Mouse (Mus musculus) hematopoietic stem cell, adult 5-6 weeks (primary cell): ENCODE data around the gene Hspg2. TPM values are rescaled to one million over a fixed set of nuclear protein-coding genes. Genes with fewer than 3 reads are reported as not detected.

ENCODE experiments used
- ATAC-seq, 2 experiments: fragments of 125-278 bp in 1 of 2; replicated peaks in 1 of 2; 2 replicates each; pipeline ENCODE4 v1.8.0; 2016 to 2017; ENCODE audit warnings: inconsistent platforms in 2 of 2, mild to moderate bottlenecking in 2 of 2, moderate number of reproducible peaks in 2 of 2, low read depth in 1 of 2, moderate TSS enrichment in 1 of 2; ENCODE audit not compliant: low FRiP score in 2 of 2, poor library complexity in 2 of 2, severe bottlenecking in 2 of 2, insufficient read depth in 1 of 2, low TSS enrichment in 1 of 2
- total RNA-seq: library from RNA; stranded (forward); fragments of 172-1452, 232-1000 nt; gene quantifications from 2 replicates; pipeline ENCODE4 v1.2.3, GENCODE M21; 2017

Gene Hspg2
- total RNA-seq, 1 experiment from 2014 or later, result not detected

DNA sequence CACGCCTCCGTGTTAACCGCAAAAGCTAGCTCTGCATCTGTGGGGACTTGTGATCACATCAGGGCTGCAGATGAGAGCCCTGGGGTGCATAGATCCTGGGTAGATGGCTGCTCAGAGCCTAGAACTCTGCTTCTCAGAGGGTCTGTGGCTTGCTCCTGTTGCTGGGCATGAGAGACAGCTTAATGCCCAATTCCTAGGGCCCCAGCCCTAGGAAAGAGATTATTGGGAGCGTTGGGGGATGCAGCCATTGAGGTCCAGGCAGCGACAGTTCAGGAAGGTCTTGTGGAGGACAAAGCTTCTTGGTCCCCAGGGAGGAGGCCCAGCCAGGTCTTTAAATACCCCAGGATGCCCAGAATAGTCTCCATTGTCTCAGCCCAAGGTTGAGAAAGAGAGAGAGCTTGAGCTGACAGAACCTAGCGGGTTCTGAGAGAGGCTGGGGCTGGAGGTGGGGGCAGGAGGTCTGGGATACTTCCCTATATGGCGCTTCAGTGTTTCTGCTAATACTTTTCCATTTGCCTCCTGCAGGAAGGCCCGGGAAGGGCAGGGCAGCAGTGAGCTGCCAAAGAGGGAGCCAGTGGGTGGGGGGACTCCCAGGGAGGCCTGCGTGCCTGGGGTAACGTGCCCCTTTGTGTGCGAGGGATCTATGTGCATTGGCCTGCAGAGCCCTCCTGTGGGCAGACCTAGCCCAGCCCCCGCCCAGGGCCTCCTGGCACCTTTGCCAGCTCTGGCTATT lies 20.2 kb downstream of the Hspg2 start:
- peak; percentile 5 to 25; a peak in 1 of 4 replicates for ATAC-seq

DNA sequence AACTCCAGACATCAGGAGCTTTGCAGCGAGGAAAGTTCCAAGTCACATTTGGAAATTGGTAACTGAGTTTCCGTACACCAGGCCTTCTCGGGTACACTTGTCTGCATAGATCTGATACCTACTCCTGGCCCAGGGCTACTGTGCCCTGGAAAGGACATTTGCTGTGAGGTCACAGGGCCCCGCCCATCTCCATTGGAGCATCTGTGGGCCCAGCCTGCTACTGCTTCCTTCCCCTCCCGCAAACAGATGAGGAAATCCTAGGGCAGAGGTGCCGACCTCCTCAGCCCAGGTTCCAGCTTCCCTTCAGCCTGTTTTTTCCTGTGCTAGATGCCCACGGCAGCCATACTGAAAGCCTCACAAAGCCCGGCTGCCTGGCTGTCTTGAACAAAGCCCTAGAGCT lies 21.4 kb downstream of the Hspg2 start:
- ATAC-seq, result no peak

DNA sequence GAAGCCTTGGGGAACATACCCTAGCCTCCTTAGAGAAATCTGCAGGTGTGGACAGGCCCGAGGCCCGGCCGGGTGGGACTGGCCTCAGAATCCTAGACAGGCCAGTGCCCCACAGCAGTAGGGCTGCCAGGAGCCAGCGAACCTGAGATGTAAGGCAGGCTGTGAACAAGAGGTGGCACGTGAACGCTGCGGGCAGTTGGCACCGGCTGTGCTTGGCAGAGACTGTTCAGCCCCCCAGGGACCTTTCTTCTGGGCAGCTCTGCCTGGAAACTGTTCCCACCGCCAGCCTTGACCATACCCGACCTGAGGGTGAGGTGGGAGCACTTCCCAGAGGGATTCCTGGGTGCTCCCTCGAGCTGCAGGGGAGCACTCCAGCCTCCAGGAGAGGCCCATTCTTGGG lies 24.0 kb downstream of the Hspg2 start:
- ATAC-seq, result no peak

DNA sequence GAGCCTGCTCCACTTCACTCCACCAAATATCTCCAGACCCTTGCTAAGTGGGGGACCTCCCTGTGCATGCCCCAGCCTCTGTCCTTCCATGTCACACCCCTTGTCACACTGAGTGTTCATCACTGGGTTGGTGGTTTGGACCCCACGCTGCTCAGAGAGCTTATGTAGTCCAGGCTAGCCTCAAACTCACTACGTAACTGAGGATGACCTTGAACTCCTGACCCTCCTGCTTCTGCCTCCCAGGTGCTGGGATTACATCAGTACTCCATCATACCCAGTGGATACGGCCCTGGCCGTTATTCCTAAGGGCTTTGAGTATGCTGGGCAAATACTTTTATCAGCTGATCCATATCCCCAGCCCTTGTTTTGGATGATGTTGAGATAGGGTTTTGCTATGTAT lies 24.6 kb downstream of the Hspg2 start:
- no peak for ATAC-seq

DNA sequence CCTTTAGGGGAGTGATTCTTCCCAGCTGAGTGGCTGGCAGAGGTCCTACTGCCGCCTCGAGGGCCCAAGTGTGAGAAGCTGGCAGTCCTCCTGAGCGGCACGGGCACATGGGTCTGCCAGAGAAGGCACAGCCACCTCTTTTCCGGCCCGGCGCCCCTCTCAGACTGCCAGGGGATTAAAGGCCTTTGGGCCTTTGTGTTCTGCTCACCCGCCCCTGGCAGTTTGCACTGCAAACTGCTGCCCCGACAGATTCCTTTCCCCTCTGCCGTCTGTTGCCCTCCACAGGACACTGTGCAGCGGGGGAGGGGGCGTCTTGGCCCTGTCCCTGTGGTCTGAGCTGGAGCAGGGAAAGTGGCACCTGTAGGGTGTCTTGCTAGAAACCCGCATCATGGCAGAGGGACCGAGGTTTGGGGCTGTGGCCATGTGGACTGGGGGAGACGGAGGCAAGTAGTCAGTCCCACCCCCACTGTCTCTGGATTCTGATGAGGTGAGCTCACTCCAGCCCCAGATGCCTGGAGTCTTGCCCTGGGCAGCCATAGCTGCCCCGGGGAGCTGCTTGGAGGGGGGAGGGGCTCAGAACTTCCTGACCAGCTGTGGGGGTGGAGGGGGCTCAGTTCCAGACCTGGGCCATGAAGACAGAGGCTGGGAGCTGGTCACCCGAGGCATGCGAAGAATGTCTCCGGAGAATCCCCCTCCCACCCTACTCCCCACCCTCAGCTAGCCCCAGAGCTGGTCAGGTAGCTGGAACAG lies 26.4 kb downstream of the Hspg2 start:
- no peak for ATAC-seq

DNA sequence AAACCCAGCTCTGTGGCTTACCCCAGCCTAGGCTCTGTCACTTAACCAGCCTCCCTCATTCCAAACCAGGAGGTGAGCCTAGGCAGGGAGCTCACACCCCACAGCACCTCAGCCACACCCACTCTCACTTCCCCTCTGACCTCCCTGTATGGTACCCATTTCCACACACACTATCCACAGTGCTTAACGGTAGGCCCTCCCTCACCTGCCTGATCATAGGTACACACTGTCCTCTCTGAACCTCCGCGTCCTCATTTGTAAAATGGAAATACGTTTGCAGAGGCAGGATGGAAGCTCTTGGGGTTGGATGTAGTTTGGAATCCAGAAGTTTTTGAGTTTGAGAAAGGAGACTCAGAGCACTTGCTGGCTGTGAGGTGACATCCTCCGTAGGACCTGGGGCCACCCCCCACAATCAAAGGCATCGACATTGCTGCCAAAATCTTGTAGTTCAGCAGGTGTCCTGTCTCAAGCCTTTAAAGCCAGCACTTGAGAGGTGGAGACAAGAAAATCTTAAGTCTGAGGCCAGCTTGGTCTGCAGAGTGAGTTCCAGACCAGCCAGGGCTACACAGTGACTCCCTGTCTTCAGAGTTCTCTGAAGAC lies 27.0 kb downstream of the Hspg2 start:
- no peak for ATAC-seq

DNA sequence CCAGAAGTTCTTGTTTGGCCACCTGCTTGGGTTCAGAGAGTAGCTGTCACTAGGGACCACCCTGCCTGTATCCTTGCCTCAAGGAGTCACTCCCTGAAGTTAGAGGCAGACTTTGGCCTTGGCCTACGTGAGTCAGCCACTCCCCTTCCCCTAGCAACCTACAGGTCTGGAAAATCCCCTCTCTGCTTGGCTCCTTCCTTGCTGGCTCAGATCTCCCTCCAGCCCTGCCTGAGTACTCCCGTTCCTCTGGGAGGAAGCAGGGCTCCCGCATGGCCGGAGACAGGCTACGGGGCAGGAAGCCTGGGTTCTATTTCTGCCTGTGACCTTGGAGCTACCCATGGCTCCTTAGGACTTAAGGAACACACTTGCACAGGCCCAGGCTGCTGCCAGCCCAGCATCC lies 28.8 kb downstream of the Hspg2 start:
- ATAC-seq, result no peak

DNA sequence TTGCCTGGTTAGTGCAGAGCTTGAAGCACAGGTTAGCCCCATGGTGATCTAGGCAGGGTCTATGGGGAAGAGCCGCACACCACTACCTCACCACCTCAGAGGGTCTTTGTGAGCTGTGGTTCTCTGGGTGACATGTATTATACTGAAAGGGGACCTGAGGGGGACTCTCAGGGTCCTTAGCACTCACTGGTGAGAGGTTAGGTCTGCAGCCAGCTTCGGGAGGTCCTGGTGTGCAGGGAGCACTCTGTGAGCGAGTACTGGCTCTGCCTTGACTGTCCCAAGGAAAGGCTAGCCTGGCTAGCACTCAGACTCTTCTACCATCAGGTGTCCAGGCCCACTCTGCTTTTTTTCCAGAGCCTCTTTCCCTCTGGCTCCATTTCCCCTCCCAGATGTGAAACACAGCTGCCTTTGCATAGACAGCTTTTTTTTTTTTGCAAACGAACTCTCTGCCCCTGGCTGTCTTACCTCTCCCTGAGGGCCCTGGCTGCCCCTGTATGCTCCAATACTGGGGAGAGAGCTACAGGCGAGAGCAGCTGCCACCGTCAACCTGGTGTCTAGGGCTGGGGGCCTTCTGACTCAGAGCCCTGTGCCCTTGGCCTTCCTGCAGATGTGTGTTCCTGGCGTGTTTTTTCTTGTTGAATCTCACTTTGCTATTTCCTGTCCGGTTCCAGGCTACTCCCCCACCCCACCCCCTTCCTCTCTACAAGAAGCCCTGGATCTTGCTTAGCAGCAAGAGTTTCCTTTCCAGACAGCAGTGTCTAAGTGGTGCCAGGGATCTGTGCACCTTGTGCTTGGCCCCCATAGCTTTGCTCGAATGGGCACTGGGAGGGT lies 29.5 kb downstream of the Hspg2 start:
- no peak for ATAC-seq

DNA sequence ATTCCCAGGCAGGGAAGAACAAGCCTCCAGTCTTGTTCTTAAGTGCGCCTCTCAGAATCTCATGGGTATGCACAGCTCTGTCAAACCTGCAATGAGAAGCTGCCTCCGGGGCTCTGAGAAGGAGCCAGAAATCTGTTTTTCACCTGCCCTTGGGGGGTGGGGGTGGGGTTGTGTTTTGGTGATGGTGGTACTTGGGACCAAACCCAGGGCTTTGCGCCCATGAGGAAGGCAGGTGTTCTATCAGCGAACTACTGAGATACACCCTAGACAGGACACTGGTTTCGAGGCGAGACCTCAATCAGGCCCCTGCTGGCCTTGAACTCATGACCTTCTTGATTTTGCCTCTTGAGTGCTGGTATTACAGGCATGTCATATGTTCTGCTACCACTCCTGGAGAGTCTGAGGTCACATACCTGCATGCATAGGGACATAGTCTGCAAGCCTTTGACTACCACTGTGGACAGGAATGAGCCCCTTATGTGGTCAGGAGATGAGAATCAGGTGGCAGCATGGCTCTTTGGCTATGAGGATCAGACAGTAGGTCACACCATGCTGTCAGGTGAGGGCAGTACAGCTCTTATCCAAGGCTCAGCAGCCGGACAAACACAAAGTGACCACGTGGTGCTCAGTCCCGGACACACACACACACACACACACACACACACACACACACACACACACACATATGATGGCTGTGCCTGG lies 30.5 kb downstream of the Hspg2 start:
- ATAC-seq, result no peak

DNA sequence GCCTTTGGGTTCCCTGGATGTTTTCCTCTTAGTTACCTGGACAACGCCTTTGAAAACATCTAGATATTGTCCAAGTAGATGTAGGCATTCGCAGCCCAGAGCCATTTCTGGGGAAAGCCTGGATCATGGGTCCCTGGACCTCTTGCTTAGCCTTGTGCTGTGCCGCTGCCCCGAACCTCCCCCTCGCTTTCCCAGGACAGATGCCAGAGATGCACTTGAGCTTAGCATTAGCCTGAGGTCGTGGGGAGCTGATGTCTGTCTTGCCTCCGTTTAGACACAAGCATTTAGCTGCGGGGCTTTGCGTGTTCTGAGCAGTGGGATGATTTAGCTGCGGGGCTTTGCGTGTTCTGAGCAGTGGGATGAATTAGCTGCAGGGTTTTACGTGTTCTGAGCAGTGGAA lies 31.6 kb downstream of the Hspg2 start:
- ATAC-seq, result no peak

DNA sequence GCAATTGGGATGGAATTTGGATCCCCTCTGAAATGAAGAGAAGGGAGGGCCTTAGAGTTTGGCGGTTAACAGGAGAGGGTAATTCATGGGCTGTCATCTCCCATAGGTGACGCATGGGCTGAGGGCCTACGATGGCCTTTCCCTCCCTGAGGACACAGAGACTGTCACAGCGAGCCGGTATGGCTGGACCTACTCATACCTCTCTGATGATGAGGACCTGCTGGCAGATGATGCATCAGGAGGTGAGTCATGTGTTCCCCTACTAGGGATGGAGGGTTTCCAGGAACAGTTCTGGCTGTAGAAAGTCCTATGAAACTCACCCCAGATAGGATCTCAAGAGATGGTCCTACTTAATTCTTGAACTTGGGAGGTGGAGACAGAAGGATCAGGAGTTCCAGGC lies 32.4 kb downstream of the Hspg2 start:
- ATAC-seq, result no peak

DNA sequence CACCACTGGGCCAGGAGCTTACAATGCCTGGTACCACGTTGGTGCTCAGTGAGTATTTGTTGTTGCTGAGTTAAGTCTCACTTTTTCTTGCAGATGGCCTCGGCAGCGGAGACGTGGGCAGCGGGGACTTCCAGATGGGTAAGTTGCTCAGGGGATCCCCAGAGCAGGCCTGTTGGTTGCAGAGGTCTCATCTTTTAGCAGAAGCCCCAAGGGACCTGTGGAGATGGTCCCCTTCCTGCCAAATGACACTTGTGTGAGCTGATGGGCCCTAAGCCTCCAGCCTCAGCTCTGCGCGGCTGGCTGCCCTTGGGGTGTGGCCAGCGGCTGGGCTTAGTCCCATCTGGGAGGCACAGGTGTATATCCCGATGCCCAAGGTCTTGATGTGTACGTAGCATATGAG lies 33.6 kb downstream of the Hspg2 start:
- ATAC-seq, result no peak

DNA sequence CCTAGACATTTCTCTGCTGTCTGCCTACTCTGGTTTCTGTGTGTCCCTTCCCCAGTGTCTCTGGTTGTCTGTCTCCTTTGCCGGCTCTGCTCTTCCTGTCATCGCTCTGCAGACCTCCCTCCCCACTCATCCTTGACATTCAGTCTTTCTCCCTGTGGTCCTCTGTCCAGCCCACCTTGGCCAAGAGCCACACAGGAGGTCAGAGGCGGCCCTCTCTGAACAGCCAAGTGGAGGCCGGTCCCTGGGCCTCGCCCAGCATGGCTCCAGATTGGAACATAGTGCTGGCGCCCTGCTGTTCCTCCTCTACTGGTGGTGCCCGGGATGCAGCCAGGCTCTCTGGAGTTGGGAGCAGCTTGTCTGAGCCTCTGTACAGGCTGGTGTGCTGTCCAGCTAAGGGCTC lies 34.2 kb downstream of the Hspg2 start:
- no peak for ATAC-seq

DNA sequence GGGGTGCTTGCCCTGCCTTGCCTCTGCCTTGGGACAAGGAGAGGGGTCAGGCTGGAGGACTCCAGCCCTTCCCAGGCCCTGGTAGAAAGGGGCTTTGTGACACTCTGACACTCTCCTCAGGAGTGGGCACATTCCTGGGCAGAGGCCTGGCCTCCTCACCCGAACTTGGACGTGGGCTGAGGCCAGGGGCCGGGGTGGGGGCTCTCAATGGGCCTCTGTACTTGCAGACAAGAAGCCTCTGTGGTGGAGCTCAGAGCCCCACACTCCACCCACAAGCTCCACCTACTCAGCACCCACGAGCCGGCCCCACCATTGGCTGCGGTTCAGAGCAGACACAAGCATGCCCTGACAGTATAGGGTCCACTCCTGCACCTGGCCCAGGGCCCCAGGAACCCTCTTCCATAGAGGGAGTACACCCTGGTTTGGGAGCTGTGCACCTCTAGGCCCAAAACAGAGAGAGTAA lies 35.0 kb downstream of the Hspg2 start:
- ATAC-seq, result no peak

DNA sequence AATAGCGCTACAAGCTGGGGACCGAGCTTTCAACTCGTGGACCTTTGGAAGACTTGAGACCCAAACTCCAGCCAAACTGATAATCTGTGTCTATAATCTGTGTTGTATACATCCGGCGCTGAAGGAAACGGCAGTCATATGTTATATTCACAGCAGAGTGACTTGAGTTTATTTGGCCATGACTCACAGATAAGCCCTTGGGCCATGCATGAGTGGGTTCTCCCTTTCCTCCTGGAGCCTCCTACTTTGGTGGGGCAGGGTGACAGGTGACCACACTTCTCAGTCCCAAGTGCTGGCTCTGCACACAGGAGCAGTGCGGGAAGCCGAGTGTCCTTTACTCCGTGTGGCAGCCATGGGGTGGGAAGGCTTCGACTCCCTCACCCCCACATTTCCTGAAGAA lies 38.1 kb downstream of the Hspg2 start:
- ATAC-seq, result no peak

DNA sequence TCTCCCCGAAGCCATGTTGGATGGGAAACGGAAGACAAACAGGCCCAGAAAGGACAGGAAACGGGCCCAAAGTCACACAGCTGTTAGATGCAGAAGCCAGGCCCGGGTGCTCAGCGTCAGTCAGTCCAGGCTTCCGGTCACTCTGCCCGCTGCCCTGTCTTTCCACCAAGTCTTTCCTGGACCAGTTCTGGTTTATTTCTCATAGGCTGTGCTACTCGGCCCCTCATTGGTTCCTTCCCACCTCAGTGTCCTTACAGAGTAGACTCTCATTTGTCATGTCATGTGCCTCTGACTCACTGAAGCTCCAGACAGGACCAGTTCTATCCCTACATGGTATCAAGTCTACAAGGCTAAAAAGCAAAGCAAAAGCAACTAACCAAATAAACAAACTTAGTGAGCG lies 41.0 kb downstream of the Hspg2 start:
- no peak for ATAC-seq

DNA sequence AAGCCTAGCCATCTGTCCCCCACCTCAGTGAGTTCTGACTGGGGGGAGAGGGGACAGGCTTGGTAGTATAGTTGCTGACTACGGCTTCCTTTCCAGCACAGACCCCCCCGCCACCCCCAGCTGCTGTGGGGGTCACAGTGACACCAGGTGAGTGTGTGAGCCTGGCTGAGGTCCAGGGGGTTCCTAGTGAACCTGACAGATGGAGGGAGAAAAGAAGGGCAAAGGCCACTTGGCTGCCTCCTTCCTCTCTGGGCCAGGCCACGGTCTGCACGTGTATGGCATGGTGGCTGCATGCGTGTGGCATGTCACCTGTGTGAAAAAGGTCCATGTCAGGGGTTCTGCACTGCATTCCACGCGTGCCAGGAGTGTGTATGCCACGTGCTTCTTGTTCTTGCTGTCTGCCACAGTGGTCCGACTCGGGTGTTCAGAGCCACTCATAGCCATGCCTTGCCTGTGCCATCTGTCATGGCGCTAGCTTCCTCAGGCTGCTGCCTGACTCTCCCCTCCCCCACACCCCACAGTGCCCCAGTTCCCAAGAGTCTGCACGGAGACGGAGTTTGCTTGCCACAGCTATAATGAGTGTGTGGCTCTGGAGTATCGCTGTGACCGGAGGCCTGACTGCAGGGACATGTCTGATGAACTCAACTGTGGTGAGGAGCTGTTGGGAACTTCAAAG lies 41.6 kb downstream of the Hspg2 start:
- ATAC-seq, result no peak; a peak in 1 of 4 replicates
